Mouse (Mus musculus) splenic B cell, adult 2 months (primary cell): Measurements from ENCODE around the gene Calhm5.
A peak's percentile ranks its signal among the peaks of the same experiment; 100 is the strongest.

ENCODE experiments used
- DNase-seq: peaks from one replicate; pipeline ENCODE4 v3.0.0-alpha.2; 2011; ENCODE audit warnings: low read depth, low spot score
- H3K27me3 ChIP-seq: 2 replicates; pipeline ENCODE4 v1.6.1; 2012; ENCODE audit warnings: mild to moderate bottlenecking, low read length, moderate library complexity, mixed read lengths; ENCODE audit not compliant: control insufficient read depth, poor library complexity, insufficient read depth, severe bottlenecking
- H3K36me3 ChIP-seq: 2 replicates; pipeline ENCODE4 v1.6.1; 2012; ENCODE audit warnings: mild to moderate bottlenecking, low read length, moderate library complexity, mixed read lengths; ENCODE audit not compliant: control insufficient read depth, poor library complexity, insufficient read depth, severe bottlenecking

Gene Calhm5

GRCm38 (mm10) chr10:34096418-34096883 is at the start of gene Calhm5:
Gene Calhm5, minus strand, starts transcription at chr10:34096519.
- Histone ChIP-seq H3K36me3 (no peaks in the 10 kb centered on the region), H3K27me3 (no peaks in the 10 kb centered on the region)
- DNase-seq: peak; percentile 54

GRCm38 (mm10) chr10:34141693-34142092 is 45.4 kb upstream of the Calhm5 start:
- no peak for DNase-seq
- Histone ChIP-seq H3K36me3 (no peaks in the 10 kb centered on the region), H3K27me3 (no peaks in the 10 kb centered on the region)

- no peaks in the 10 kb centered on the region for H3K27me3 ChIP-seq
- no peaks in the 10 kb centered on the region for H3K36me3 ChIP-seq
- DNase-seq: no peak
Measured at GRCm38 (mm10) chr10:34139768-34140167, 43.4 kb upstream of the Calhm5 start.

- no peak for DNase-seq
- H3K27me3 ChIP-seq: no peaks in the 10 kb centered on the region
- no peaks in the 10 kb centered on the region for H3K36me3 ChIP-seq
Measured at GRCm38 (mm10) chr10:34138027-34138426, 41.7 kb upstream of the Calhm5 start.

- H3K27me3 ChIP-seq: no peaks in the 10 kb centered on the region
- no peak for DNase-seq
- H3K36me3 ChIP-seq: no peaks in the 10 kb centered on the region
Measured at GRCm38 (mm10) chr10:34136432-34136831, 40.1 kb upstream of the Calhm5 start.

- peak; percentile 74 for DNase-seq
- no peaks in the 10 kb centered on the region for H3K36me3 ChIP-seq
- H3K27me3 ChIP-seq: no peaks in the 10 kb centered on the region
Measured at GRCm38 (mm10) chr10:34131356-34131755, 35.0 kb upstream of the Calhm5 start.

- Histone ChIP-seq H3K27me3 (no peaks in the 10 kb centered on the region), H3K36me3 (no peaks in the 10 kb centered on the region)
- DNase-seq: no peak
Measured at GRCm38 (mm10) chr10:34128391-34128790, 32.1 kb upstream of the Calhm5 start.

GRCm38 (mm10) chr10:34127392-34128378 is 31.4 kb upstream of the Calhm5 start, which contains the start of gene Calhm6:
Gene Calhm6, minus strand, starts transcription at chr10:34127984.
- peak; percentile 53 for DNase-seq
- H3K27me3 ChIP-seq: no peaks in the 10 kb centered on the region
- no peaks in the 10 kb centered on the region for H3K36me3 ChIP-seq

GRCm38 (mm10) chr10:34118421-34118820 is 22.1 kb upstream of the Calhm5 start:
- H3K27me3 ChIP-seq: no peaks in the 10 kb centered on the region
- DNase-seq: no peak
- H3K36me3 ChIP-seq: no peaks in the 10 kb centered on the region

- DNase-seq: peak; percentile 28
- H3K36me3 ChIP-seq: no peaks in the 10 kb centered on the region
Measured at GRCm38 (mm10) chr10:34117770-34118169, 21.5 kb upstream of the Calhm5 start.

GRCm38 (mm10) chr10:34117131-34117530 is 20.8 kb upstream of the Calhm5 start:
- no peak for DNase-seq
- H3K27me3 ChIP-seq: no peaks in the 10 kb centered on the region
- no peaks in the 10 kb centered on the region for H3K36me3 ChIP-seq

More at GRCm38 (mm10) chr10:34117770-34118169, 21.5 kb upstream of the Calhm5 start:
- H3K27me3 ChIP-seq: no peaks in the 10 kb centered on the region

- no peaks in the 10 kb centered on the region for H3K36me3 ChIP-seq
- no peaks in the 10 kb centered on the region for H3K27me3 ChIP-seq
- no peak for DNase-seq
Measured at GRCm38 (mm10) chr10:34111964-34112738, 15.8 kb upstream of the Calhm5 start.

GRCm38 (mm10) chr10:34110863-34111465 is 14.6 kb upstream of the Calhm5 start:
- Histone ChIP-seq H3K36me3 (no peaks in the 10 kb centered on the region), H3K27me3 (no peaks in the 10 kb centered on the region)
- DNase-seq: no peak

- no peak for DNase-seq
- Histone ChIP-seq H3K36me3 (no peaks in the 10 kb centered on the region), H3K27me3 (no peaks in the 10 kb centered on the region)
Measured at GRCm38 (mm10) chr10:34095964-34096363, 355 bp downstream of the Calhm5 start.
